Mouse (Mus musculus): ENCODE data around the gene Sypl. TPM values are rescaled to one million over a fixed set of nuclear protein-coding genes. Genes with fewer than 3 reads are reported as not detected.

Gene Sypl
- polyA plus RNA-seq, 1 experiment from 2014 or later = 42.4 TPM

DNA sequence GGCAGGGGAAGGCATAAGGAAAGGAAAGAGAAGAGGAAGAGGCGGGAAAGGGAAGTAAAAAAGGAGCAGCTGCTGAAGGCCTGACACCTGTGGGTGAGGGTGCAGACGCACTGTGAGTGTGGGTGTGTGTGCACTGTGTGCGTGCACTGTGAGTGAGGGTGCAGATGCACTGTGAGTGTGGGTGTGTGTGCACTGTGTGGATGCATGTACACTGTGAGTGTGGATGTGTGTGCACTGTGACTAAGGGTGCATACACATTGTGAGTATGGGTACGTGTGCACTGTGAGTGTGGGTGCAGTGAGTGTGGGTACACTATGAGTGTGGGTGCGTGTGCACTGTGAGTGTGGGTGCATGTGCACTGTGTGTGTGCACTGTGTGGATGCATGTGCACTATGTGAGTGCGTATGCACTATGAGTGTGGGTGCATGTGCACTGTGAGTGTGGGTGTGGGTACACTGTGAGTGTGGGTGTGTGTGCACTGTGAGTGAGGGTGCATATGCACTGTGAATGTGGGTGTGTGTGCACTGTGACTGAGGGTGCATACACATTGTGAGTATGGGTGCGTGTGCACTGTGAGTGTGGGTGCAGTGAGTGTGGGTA lies 32.1 kb upstream of the Sypl start:
- no peak for DNase-seq
- peak; percentile 20; the same call in 1 of the 2 replicates for ATAC-seq (ENCODE audit: low read depth)
- Histone ChIP-seq H3K9ac (no peak overlapping the region), H3K4me3 (replicated peaks) (no peak overlapping the region), H3K4me2 (no peak overlapping the region), H3K27me3 (no peaks in the 10 kb centered on the region), H3K36me3 (no peaks in the 10 kb centered on the region), H3K4me1 (replicated peaks) (no peaks in the 10 kb centered on the region), H3K9me3 (replicated peaks) (no peaks in the 10 kb centered on the region), H3K27ac (no peak overlapping the region)
- WGBS (ENCODE audit: insufficient replicate concordance) = 67% methylated on average over 7 of the region's 7 CpGs

DNA sequence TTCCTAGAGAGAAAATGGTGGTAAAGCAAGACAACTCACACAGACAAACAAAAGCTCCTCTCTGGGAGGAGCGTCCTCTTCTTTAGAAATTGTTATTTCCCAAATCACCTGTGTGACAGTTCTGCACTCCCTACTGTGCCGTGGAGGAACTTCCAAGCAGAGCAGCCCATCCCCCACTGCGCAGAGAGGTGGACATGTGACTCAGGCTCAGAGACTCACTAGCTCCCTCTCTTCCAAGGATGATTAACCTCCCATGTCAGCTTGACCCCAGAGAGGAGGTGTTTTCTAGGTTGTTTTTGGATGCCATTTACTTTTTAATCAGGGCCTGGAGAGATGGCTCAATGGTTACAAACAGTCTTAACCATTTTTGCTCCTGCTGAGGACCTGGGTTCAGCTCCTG lies 29.4 kb upstream of the Sypl start:
- no peak overlapping the region for H3K9ac ChIP-seq
- 41% methylated on average over 3 of the region's 3 CpGs for WGBS (ENCODE audit: insufficient replicate concordance)

DNA sequence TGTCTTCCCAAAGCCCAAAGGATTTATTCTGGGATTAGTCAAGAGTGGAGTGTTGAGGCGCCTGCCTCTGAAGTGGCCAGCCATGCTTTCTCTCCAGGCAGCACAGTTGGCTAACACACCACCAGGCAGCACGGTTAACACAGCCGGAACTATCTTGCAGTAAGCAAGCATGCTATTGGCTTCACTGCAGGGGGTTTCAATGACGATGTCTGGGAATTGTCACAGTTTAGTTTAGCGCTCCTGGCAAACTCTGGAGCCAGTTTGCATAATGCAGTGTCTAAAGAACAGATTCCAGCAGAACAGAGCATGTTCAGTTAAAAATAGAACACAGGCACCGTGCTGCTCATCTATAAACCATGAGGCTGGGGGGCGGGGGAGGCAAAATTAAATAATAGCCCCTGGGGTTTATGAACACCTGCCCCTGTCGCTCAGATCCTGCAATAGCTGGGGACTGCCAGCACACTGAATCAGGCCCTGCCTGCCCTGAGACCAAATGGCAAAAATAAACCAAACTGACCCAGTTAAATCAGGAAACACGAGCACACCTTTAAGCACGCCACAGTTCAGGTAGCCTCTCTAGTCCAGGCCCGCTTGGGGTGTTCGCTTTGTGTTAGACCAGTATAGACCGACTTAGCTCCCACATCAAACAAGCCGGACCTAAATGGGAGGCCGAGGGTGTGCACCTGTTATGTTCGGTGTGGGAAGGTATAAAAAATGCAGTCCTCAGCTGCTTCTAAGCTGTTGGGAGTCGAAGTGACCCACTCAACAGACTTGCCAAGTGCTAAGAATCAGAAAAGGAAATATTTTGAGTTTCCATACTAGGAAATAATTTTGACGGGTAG lies 27.1 kb upstream of the Sypl start:
- ATAC-seq (ENCODE audit: low read depth) (no peak), DNase-seq (no peak)
- Histone ChIP-seq H3K27ac (no peak overlapping the region), H3K36me3 (no peaks in the 10 kb centered on the region), H3K9me3 (replicated peaks) (no peaks in the 10 kb centered on the region), H3K4me2 (no peak overlapping the region), H3K4me1 (replicated peaks) (peaks cover 3% of the 10 kb centered on the region; the same call in 1 of the 2 replicates), H3K27me3 (no peaks in the 10 kb centered on the region), H3K4me3 (replicated peaks) (no peak overlapping the region), H3K9ac (no peak overlapping the region)
- WGBS (ENCODE audit: insufficient replicate concordance) = 61% methylated on average over 18 of the region's 18 CpGs

More for the DNA sequence above, 29.4 kb upstream of the Sypl start:
- H3K36me3 ChIP-seq = no peaks in the 10 kb centered on the region
- H3K27ac ChIP-seq = no peak overlapping the region
- H3K9me3 ChIP-seq (replicated peaks) = no peaks in the 10 kb centered on the region
- H3K4me3 ChIP-seq (replicated peaks) = no peak overlapping the region
- DNase-seq (no peak), ATAC-seq (ENCODE audit: low read depth) (no peak)
- no peak overlapping the region for H3K4me2 ChIP-seq
- H3K4me1 ChIP-seq (replicated peaks) = no peaks in the 10 kb centered on the region
- no peaks in the 10 kb centered on the region for H3K27me3 ChIP-seq

DNA sequence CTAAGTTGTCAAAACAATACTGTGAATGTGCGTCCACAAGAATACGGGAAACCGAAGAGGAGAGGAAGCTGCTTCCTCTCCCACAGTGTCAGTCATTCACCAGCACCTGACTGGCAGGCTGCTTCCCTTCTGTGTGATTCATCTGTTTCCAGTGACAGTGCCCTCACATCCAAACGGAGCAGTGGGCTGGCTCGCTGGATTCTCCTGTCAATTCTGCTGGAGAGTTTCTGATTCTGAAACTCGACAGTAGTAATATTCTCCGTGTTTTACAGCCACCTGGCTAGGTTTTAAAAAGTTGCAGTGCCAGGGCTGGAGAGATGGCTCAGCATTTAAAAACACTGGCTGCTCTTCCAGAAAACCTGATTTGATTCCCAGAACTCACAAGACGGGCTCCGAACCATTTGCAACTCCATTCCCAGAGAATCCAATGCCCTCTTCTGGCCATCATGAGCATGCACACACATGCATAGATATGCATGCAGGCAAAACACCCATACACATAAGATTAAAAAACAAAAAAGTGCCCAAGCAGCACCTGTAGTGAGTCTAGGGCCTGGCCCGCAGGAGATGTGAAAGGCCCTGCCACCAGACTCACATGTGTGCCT lies 26.4 kb upstream of the Sypl start:
- Histone ChIP-seq H3K4me1 (replicated peaks) (peaks cover 3% of the 10 kb centered on the region; the same call in 1 of the 2 replicates), H3K36me3 (no peaks in the 10 kb centered on the region), H3K27me3 (no peaks in the 10 kb centered on the region), H3K4me3 (replicated peaks) (no peak overlapping the region), H3K9me3 (replicated peaks) (no peaks in the 10 kb centered on the region), H3K9ac (no peak overlapping the region), H3K27ac (no peak overlapping the region), H3K4me2 (no peak overlapping the region)
- WGBS (ENCODE audit: insufficient replicate concordance) = 54% methylated on average over 10 of the region's 10 CpGs
- DNase-seq (no peak), ATAC-seq (ENCODE audit: low read depth) (no peak)

DNA sequence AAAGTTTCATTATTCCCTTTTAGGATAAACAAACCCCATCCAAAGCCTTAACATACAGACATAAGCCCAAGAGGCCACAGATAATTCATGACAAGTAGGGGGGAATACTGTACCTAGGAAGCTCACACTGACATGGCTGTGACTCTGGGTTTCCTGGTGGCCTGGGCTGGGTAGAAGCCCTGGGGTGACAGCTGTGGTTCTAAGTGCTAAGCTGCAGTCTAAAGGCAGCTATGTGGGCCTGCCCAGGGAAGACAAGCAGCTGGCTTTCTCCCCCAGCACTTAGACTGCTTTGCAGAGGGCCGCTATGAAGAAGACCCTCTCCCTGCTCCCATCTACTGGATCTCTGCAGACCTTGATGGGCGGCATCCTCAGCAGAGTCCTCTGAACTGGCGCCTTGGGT lies 25.5 kb upstream of the Sypl start:
- Histone ChIP-seq H3K27ac (no peak overlapping the region), H3K27me3 (no peaks in the 10 kb centered on the region), H3K36me3 (no peaks in the 10 kb centered on the region), H3K9ac (no peak overlapping the region), H3K4me3 (replicated peaks) (no peak overlapping the region), H3K4me1 (replicated peaks) (peaks cover 3% of the 10 kb centered on the region; the same call in 1 of the 2 replicates), H3K4me2 (no peak overlapping the region), H3K9me3 (replicated peaks) (no peaks in the 10 kb centered on the region)
- WGBS (ENCODE audit: insufficient replicate concordance) = 60% methylated on average over 3 of the region's 3 CpGs
- ATAC-seq (ENCODE audit: low read depth) = no peak
- DNase-seq = no peak

DNA sequence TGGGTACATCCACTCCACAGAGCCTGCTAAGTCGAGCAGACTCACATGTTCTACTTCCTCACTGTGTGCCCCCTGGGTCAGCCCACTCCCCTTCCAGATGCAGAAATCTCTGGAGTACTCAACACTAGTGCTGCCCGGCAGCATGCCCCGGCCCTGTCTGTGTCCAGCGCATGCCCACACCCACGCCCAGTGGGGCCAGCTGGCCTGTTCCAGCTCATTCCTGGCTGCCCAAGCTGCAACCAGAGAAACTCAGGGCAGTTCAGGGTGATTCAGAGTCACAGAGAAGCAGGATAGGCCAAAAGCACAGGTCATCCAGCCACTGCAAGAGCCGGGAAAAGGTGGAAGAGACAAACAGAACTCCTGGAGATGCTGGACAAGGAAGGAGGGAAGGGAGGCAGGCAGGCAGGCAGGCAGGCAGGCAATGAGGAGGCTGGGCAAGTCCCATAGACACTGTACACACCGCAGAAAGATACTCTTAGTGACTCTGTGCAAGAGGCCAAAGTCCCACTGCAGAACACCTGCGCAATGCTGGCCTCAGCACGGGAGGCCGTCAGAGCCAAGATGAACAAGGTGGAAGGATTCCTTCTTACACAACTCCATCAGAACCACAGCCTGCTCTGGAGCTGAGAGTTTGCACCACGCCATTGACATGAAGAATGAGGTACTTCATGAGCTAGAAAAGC lies 23.7 kb upstream of the Sypl start:
- Histone ChIP-seq H3K4me1 (replicated peaks) (peaks cover 3% of the 10 kb centered on the region; the same call in 1 of the 2 replicates), H3K27me3 (no peaks in the 10 kb centered on the region), H3K4me3 (replicated peaks) (no peak overlapping the region), H3K27ac (no peak overlapping the region), H3K36me3 (no peaks in the 10 kb centered on the region), H3K9ac (no peak overlapping the region), H3K4me2 (no peak overlapping the region), H3K9me3 (replicated peaks) (no peaks in the 10 kb centered on the region)
- ATAC-seq (ENCODE audit: low read depth) (peak; percentile 70), DNase-seq (no peak)
- whole genome bisulfite sequencing (ENCODE audit: insufficient replicate concordance) = 65% methylated on average over 11 of the region's 11 CpGs

DNA sequence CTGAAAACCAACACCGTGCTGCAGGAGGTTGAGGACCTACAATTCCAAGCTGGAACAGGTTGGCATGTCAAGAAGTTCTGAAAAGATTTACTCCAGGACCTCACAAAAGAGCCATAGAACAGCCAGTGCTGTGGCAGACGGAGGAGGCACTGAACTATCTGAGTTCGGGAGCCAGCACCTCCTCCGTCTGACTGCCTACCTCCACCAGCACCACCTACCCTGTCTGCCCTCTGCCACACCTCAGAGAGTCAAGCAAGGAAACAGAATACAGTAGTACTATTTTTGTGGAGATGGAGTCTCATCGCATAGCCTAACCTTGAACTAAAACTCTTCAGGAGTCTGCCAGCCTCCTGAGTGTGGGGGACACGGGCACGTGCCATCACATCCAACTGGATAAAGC lies 23.1 kb upstream of the Sypl start:
- Histone ChIP-seq H3K27me3 (no peaks in the 10 kb centered on the region), H3K9me3 (replicated peaks) (no peaks in the 10 kb centered on the region), H3K4me2 (no peak overlapping the region), H3K36me3 (no peaks in the 10 kb centered on the region), H3K27ac (no peak overlapping the region), H3K4me3 (replicated peaks) (no peak overlapping the region), H3K4me1 (replicated peaks) (peaks cover 3% of the 10 kb centered on the region; the same call in 1 of the 2 replicates), H3K9ac (no peak overlapping the region)
- ATAC-seq (ENCODE audit: low read depth) = no peak
- DNase-seq = no peak
- WGBS (ENCODE audit: insufficient replicate concordance) = 69% methylated on average over 7 of the region's 7 CpGs

DNA sequence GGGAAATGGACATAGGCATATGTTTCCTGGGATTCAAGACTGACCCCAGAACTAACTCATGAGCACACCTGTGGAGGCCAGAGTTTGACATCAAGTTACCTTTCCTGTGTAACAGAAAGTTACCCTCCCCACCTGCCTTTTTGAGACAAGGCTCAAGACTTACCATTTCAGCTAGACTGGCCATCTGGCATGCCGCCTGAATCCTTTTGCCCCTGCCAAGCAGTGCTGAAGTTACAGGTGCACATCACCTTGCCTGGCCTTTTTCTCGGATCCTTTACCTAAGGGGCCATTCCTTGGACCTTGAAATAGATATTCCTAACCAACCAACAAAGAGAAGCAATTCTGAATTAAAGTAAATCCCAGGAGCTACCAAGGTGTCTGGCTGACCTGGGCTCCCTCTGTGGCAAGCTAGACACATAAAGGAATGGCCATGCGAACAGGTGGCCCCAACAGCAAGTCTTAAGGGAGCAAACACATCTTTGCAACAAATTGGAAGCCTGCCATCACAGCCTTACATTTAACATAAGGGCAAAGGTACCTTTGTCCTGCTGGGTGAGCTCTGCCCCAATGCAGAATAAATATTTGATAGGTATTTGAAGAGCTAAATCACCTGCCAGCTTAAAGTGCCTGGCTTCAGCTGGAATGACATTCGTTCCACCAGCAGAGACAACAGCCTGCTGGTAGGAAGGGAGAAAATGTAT lies 17.3 kb upstream of the Sypl start:
- DNase-seq (no peak), ATAC-seq (ENCODE audit: low read depth) (no peak)
- H3K36me3 ChIP-seq = no peaks in the 10 kb centered on the region
- no peak overlapping the region for H3K4me3 ChIP-seq (replicated peaks)
- no peaks in the 10 kb centered on the region for H3K27me3 ChIP-seq
- WGBS (ENCODE audit: insufficient replicate concordance) = 59% methylated on average over 4 of the region's 4 CpGs
- H3K9me3 ChIP-seq (replicated peaks) = no peaks in the 10 kb centered on the region
- no peak overlapping the region for H3K27ac ChIP-seq
- no peak overlapping the region for H3K4me2 ChIP-seq
- H3K4me1 ChIP-seq (replicated peaks) = no peaks in the 10 kb centered on the region
- H3K9ac ChIP-seq = no peak overlapping the region

DNA sequence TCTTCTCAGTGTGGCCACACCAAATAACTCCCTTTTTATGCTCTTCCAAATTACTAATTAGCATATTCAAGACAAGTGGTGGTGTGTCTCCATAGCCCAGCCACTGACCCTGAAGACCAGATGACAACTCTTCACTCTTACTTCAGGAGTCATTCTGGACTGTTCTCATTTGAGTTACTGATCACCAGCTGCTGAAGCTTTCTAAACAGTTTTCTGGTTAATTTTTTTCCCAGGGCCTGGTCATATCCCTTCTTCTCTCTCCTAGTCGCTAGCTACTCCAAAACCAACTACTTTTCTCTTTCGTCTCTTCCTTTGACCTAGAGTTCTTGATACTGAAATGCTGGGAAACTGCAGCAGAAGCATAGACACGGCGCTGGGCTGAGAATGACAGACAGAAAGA lies 12.6 kb upstream of the Sypl start:
- ATAC-seq (ENCODE audit: low read depth) = no peak
- H3K9me3 ChIP-seq (replicated peaks) = no peaks in the 10 kb centered on the region
- H3K9ac ChIP-seq = no peak overlapping the region
- H3K4me3 ChIP-seq (replicated peaks) = no peak overlapping the region
- no peaks in the 10 kb centered on the region for H3K27me3 ChIP-seq
- no peaks in the 10 kb centered on the region for H3K36me3 ChIP-seq
- DNase-seq = no peak
- H3K27ac ChIP-seq = no peak overlapping the region
- WGBS (ENCODE audit: insufficient replicate concordance) = 64% methylated on average over 4 of the region's 4 CpGs
- H3K4me2 ChIP-seq = no peak overlapping the region
- H3K4me1 ChIP-seq (replicated peaks) = peaks cover 6% of the 10 kb centered on the region

DNA sequence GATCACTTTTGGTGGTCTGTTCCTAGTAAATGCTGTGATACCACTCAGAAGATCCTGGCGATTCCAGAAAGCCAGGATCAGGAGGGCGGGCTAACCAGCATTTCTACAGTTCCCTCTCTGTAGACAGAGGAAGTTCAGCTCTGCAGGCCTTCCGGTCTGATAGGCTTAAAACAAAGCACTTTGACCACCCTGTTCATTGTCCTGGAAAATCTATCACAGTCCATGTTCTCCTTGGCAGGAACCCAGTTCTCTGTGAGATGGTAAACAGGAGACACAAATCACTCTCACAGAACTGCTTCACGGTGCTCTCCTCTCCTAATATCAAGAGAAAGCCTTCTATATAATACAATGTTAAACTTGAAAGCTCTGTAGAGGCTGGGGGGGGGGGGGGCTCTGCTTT lies 10.3 kb upstream of the Sypl start:
- Histone ChIP-seq H3K4me2 (no peak overlapping the region), H3K27ac (no peak overlapping the region), H3K36me3 (no peaks in the 10 kb centered on the region), H3K4me1 (replicated peaks) (peaks cover 6% of the 10 kb centered on the region), H3K9me3 (replicated peaks) (no peaks in the 10 kb centered on the region), H3K27me3 (no peaks in the 10 kb centered on the region), H3K9ac (no peak overlapping the region), H3K4me3 (replicated peaks) (no peak overlapping the region)
- WGBS (ENCODE audit: insufficient replicate concordance) = 34% methylated on average over 4 of the region's 4 CpGs
- ATAC-seq (ENCODE audit: low read depth) (0 out of 2 replicates have a peak, but pooled peaks have one; percentile 29), DNase-seq (no peak)

DNA sequence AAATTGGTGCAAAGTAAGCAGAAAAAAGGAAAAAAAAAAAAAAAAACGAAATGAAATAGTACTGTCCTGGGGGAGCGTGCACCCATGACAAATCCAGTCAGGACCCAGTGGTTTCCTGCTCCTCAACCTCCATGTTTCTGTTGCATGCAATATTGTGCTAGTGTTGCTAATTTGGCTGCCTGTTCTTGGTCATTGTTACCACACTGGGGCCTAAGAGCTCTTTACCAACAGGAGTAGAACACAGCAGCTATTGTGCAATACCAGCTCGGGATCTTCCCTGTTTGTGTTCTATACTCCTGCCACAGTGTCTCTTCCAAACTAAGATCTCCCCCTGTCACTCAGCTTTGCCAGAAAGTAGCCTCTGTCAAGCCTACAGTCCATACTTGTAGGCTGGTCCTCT lies 9.7 kb upstream of the Sypl start:
- H3K9me3 ChIP-seq (replicated peaks) = no peaks in the 10 kb centered on the region
- H3K4me2 ChIP-seq = no peak overlapping the region
- no peak overlapping the region for H3K27ac ChIP-seq
- DNase-seq (no peak), ATAC-seq (ENCODE audit: low read depth) (0 out of 2 replicates have a peak, but pooled peaks have one; percentile 47)
- H3K4me1 ChIP-seq (replicated peaks) = peaks cover 6% of the 10 kb centered on the region
- H3K27me3 ChIP-seq = no peaks in the 10 kb centered on the region
- H3K36me3 ChIP-seq = no peaks in the 10 kb centered on the region
- no peak overlapping the region for H3K9ac ChIP-seq
- H3K4me3 ChIP-seq (replicated peaks) = no peak overlapping the region
- 61% methylated on average over 3 of the region's 3 CpGs for WGBS (ENCODE audit: insufficient replicate concordance)

All from liver, embryonic 13.5 days (tissue).